Mouse (Mus musculus) duodenum, adult 2 months (tissue): Measurements from ENCODE around the gene Gm5624. TPM values are rescaled to one million over a fixed set of nuclear protein-coding genes. Genes with fewer than 3 reads are reported as not detected.

ENCODE experiments used
- polyA plus RNA-seq: library from polyadenylated mRNA; depleted of rRNA; stranded (reverse); fragments of >200 nt; gene quantifications from 2 replicates; pipeline ENCODE4 v1.2.3, GENCODE M21; 2012; ENCODE audit warnings: low replicate concordance; rRNA removed

Gm5624 gene
- not detected in 2 replicates for polyA plus RNA-seq

DNA sequence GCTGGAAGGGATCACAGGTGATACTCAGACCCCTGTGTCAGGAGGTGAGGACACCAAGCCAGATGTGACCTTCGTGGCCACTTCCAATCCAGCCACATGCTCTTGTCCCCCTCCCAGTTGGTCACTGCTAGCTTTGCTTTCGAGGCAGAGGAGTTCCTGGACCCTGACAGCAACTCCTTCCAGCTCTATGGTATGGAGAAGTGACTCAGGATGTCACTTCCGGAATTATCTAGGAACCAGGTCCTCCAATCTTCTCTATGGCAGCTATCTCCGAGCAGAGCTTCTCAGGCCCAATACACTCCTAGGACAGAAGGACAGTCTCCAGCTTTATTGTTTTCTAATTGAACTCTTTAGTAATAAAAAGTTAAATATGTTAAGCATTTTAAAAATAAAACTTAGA lies at the start of gene Gm5624:
TSS of gene Gm5624 (minus strand) at position 202 of the 400 bp plus-strand sequence.

DNA sequence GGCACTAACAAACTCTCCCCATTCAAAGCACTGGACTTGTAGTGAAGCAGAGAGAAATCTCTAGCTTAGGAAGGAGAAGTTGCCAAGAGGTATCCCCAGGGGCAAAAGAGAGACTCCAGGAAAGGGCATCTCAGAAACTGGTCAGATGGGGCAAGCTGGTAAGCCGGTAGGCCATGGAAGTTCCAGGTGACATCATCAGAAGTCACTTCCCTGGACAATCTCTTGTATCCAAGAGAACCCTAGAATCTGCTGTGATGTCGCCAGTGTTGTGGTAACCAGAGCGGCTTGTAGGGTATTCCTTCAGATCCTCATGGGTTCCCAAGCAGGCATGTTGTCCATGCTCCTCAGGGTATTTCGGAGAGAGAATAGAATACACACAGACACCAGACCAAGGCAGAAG lies 44.9 kb downstream of the Gm5624 start, which contains the start of gene Gm8247:
TSS of gene Gm8247 (plus strand) at position 301 of the 400 bp plus-strand sequence.

DNA sequence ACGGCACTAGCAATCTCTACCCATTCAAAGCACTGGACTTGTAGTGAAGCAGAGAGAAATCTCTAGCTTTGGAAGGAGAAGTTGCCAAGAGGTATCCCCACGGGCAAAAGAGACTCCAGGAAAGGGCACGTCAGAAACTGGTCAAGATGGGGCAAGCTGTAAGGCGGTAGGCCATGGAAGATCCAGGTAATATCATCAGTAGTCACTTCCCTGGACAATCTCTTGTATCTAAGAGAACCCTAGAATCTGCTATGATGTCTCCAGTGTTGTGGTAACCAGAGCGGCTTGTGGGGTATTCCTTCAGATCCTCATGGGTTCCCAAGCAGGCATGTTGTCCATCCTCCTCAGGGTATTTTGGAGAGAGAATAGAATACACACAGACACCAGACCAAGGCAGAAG lies 109.8 kb downstream of the Gm5624 start, which contains the start of gene Gm17093:
TSS of gene Gm17093 (plus strand) at position 301 of the 400 bp plus-strand sequence.

Other genes starting within 250 kb of the Gm5624 start
- gene Gm3371, start 217.2 kb downstream of the Gm5624 start, polyA plus RNA-seq: not detected in 2 replicates
- not detected in 2 replicates for gene Gm8232, start 194.3 kb downstream of the Gm5624 start, polyA plus RNA-seq
- not detected in 2 replicates for gene BC061237, start 135.5 kb downstream of the Gm5624 start, polyA plus RNA-seq
- not detected in 2 replicates for gene Gm17093, start 109.7 kb downstream of the Gm5624 start, polyA plus RNA-seq
- gene Gm8247, start 44.8 kb downstream of the Gm5624 start, polyA plus RNA-seq: not detected in 2 replicates
- gene Gm8257, start 78.5 kb upstream of the Gm5624 start, polyA plus RNA-seq: not detected in 2 replicates
- gene Gm8267, start 122.4 kb upstream of the Gm5624 start, polyA plus RNA-seq: not detected in 2 replicates
- gene Ptgdr, start 231.4 kb upstream of the Gm5624 start, polyA plus RNA-seq: 0.08 and 0.70 TPM in 2 replicates